Mouse (Mus musculus) olfactory bulb, adult 2 months (tissue): ENCODE data around the gene Ston2. TPM values are rescaled to one million over a fixed set of nuclear protein-coding genes. Genes with fewer than 3 reads are reported as not detected.

ENCODE experiments used
- H3K27ac ChIP-seq: fragments of 200-500 bp; 2 replicates; pipeline ENCODE4 v1.5.1; 2012; ENCODE audit warnings: low read depth, low read length; ENCODE audit not compliant: insufficient read depth
- H3K4me1 ChIP-seq: fragments of 200-500 bp; 2 replicates; pipeline ENCODE4 v1.6.1; 2012; ENCODE audit warnings: low read length; ENCODE audit not compliant: control insufficient read depth, insufficient read depth
- H3K4me3 ChIP-seq: fragments of 200-500 bp; 2 replicates; pipeline ENCODE4 v1.5.1; 2012; ENCODE audit warnings: mild to moderate bottlenecking, low read depth, low read length, moderate library complexity; ENCODE audit not compliant: insufficient read depth
- CTCF ChIP-seq: fragments of 200-500 bp; IDR thresholded peaks from 2 replicates; pipeline ENCODE4 v1.5.1; 2012; ENCODE audit warnings: low read depth, mild to moderate bottlenecking, low read length, moderate library complexity; ENCODE audit not compliant: insufficient read depth
- POLR2A ChIP-seq: fragments of 200-500 bp; IDR thresholded peaks from 2 replicates; pipeline ENCODE4 v1.6.1; 2012; ENCODE audit warnings: mild to moderate bottlenecking, low read depth, low read length, moderate library complexity; ENCODE audit not compliant: insufficient read depth
- WGBS: fragments of 180-500 bp; shearing (Covaris S2); methylation state at CpG from one replicate; pipeline ENCODE4 v1.1.7; 2018; 5-methylcytosine and 5-hydroxymethylcytosine counted together
- polyA plus RNA-seq: library from polyadenylated mRNA; stranded (reverse); fragments of >200 nt; gene quantifications from 2 replicates; pipeline ENCODE4 v1.2.4, GENCODE M21; 2012; ENCODE audit warnings: low replicate concordance; ENCODE audit not compliant: missing spikeins, insufficient read depth, insufficient read length

The Ston2 gene
- polyA plus RNA-seq, 1 experiment: not detected

DNA sequence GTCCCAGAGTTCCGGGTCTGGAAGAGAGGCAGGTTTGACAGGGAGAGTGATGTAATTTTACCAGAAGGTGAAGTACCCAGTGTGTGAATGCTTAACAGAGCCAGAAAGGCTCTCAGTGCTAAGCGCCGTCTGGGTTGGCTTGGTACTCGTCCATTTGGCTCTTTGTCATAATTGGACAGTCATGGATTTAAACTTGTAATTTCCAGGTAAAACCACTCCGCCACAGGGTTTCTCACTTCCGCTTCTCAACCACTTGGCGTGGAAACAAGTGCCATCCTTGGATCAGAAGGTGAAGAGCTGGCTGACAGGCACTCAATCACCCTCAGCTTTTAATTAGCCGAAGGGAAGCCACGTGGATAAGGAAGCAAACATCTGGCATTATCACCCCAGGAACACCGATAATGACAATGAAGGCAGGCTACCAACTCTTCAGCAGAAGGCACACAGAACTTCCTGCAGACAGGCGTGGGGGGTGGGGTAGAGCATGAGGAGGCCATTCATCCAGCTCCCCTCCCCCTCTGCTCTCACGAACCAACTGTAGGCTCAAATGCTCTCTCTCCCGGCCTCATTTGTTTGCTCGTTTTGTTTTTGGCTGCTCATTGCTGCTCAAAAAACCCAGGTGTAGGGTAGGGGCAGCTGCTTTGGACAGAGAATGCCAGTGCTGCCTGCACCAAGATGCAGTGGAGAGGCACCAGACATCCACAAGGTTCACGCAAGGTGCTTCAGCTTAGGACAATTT, 103.9 kb downstream of the Ston2 start:
- H3K4me3 ChIP-seq: no peak overlapping the region
- TF ChIP-seq POLR2A: no peak
- H3K4me1 ChIP-seq: peaks cover 14% of the 10 kb centered on the region
- H3K27ac ChIP-seq: 0 out of 2 replicates have a peak overlapping the region, but pooled peaks have one; percentile 4
- 36% methylated on average over 15 of the region's 15 CpGs for WGBS

DNA sequence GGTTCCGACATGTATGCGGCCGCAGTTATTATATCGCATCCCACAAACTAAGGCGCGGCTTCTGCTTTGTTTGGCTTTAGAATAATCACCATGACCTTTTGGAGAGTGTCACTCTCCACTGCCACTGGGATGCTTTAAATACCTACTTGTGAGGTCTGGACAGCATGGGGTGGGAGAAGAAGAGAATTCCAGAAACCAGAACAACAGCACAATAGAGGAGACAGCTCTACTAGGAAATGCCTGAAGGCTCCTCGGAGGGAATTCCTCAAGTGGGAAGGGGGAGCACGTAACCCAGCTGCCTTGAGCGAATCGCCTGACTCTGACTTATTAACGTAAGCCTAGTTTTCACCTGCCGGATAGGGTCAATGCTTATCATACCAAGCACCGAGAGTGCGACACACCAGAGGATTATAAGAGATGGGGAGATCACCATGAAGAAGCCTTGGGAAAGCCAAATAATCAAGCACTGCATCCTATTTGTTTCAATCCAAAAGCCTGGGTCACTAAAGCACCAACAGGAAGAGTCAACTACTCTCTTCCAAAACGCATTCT, 104.6 kb downstream of the Ston2 start:
- WGBS: 63% methylated on average over 15 of the region's 15 CpGs
- TF ChIP-seq POLR2A: no peak
- no peak for TF ChIP-seq CTCF
- peaks cover 15% of the 10 kb centered on the region for H3K4me1 ChIP-seq
- no peak overlapping the region for H3K4me3 ChIP-seq
- no peak overlapping the region for H3K27ac ChIP-seq

DNA sequence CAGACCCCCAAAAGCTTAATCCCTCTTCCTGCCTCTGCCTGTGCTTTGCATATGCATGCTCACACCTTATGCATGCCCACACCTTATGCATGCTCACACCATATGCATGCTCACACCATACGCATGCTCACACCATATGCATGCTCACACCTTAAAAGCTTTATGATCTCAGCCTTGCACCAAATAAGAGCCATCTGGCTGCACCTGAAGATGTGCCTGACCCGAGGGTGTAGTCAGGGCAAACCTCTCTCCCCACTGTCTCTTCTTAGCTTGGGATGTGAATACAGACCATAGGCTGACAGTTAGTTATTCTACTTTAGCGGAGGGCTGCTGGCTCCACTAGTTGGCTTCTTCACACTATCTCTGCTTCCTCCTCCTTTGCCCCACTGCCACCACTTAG, 105.1 kb downstream of the Ston2 start:
- 91% methylated on average over 3 of the region's 3 CpGs for WGBS
- no peak overlapping the region for H3K27ac ChIP-seq
- peaks cover 15% of the 10 kb centered on the region for H3K4me1 ChIP-seq

DNA sequence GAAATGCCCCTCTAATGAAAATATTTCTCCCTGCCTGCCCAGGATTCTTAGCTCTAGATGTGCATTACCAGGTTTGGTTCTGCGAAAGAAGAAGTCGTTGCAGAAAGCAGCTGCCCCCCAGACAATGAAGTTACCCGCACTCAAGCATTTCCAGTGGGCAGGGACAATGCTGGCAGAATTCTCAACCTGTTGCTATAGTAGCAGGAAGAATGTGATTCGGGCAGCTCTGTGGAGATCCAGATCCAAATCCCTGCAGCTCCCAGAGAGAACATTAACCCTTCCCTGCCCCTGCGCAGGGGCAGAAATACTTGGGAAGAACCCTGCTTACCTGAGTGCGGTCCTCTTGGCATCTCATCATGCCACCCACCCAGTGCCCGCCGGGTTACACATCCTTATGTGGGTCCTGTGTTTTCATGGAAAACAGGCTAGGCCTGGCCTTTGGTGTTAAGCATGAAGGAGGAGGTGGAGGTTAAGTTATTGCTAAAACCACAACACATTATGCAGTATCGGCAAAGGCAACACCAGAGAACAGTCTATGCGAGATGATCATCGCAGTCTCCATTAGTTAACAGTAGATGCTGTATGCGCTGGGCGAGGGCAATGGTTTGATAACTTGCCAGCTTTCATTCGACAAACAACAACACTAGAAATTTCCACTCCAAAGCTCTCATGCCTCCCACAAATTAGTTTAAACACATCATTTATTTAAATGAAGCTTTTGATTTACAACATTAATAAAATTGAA, 108.7 kb downstream of the Ston2 start:
- 43% methylated on average over 14 of the region's 14 CpGs for WGBS
- no peak for TF ChIP-seq POLR2A
- no peak for TF ChIP-seq CTCF
- Histone ChIP-seq H3K4me1 (peaks cover 12% of the 10 kb centered on the region), H3K4me3 (no peak overlapping the region), H3K27ac (no peak overlapping the region)

More for the DNA sequence above, 105.1 kb downstream of the Ston2 start:
- no peak overlapping the region for H3K4me3 ChIP-seq
- TF ChIP-seq POLR2A (no peak), CTCF (no peak)

DNA sequence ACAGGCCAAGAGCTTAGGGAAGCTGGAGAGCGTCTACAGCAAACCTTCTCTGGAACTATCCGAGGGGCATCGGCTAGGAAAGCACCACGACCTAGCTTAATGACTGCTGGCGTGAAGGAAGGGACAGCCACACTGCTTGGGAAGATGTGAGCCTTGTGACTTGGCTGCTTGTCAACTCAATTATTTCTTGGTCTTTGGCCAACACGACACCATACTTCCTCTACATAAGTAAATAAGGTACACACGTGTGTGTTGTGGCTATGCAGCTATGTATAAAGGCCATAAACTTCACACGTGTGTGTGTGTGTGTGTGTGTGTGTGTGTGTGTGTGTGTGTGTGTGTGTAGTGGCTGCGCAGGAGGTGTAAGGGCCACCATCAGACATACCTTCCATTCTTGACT, 112.2 kb downstream of the Ston2 start:
- 71% methylated on average over 9 of the region's 9 CpGs for WGBS
- TF ChIP-seq CTCF (no peak), POLR2A (no peak)
- Histone ChIP-seq H3K27ac (no peak overlapping the region), H3K4me3 (no peak overlapping the region), H3K4me1 (peaks cover 10% of the 10 kb centered on the region)

DNA sequence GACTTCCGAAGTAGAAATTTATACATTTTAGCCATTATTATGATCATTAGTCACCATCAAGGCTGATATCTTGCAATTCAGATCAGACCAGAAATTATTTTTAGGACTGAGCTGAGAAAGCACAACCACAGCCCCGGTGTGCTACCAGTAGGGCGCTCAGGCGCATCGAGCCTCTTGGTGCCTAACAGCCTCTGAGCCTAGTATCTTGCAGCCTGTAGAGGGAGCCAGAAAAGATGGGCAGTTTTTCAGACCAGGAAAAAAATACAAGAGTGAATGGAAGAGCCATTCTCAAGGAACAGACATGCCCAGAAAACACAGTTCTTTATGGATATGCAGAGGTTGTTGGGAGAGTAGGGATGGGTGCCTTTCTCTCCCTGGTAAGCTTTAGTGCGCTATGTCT, 115.0 kb downstream of the Ston2 start:
- Histone ChIP-seq H3K4me1 (peaks cover 5% of the 10 kb centered on the region), H3K27ac (no peak overlapping the region), H3K4me3 (no peak overlapping the region)
- TF ChIP-seq CTCF (no peak), POLR2A (no peak)
- 54% methylated on average over 6 of the region's 6 CpGs for WGBS

DNA sequence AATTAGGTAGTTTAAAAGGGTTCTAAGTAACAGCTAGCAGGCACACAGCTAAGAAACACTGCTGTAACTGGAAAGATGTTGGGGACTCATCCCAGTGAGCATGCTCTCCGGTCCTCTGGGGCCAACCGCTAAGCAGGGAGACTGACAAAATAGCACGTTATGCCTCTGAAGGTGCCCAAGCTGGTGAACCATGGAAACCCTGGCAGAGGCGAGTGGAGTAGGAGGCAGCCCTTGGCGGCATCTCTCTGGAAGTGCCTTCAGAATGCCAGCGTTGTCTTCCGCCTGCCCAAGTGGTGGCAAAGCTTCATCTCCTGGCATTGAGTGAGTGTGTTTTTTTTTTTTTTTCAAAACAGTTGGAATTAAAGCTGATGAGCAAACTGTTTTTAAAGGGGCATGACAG, 115.7 kb downstream of the Ston2 start:
- Histone ChIP-seq H3K27ac (0 out of 2 replicates have a peak overlapping the region, but pooled peaks have one; percentile 12), H3K4me1 (peaks cover 5% of the 10 kb centered on the region), H3K4me3 (no peak overlapping the region)
- 27% methylated on average over 7 of the region's 7 CpGs for WGBS
- no peak for TF ChIP-seq POLR2A
- no peak for TF ChIP-seq CTCF

DNA sequence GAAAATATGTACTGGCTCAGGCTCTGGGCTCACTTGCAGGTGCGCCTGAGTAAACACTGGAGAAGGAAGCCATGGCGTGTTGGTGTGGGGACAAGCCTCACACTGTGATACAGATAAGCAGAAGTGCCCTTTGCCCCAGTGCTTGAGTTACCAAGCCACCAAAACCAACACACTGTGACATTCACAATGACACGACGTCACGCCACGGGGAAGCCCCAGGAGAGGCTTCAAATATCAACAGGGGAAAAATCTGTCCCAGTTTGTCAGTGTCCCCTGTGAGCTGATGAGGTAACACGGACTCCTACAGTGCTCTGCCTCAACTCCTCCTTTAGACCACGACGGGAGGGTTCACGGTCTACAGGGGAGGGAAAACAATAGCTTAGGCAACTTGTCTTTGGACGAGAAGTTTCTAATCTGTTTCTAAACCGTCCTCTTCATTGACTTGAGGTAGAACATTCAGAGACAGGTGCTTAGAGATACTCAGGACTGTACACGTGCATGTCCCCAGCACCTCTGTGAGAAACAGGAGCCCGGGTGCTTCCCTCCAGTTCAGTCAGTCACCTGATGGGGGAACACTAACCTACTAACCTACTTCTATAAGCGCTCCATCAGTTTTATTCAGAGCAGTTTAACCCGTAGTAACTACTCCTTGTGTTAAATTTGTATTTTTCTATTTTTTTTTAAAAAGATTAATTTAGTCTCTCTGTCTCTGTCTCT, 119.5 kb downstream of the Ston2 start:
- Histone ChIP-seq H3K4me3 (no peak overlapping the region), H3K4me1 (peaks cover 7% of the 10 kb centered on the region), H3K27ac (no peak overlapping the region)
- TF ChIP-seq POLR2A (no peak), CTCF (no peak)
- WGBS: 87% methylated on average over 16 of the region's 16 CpGs
